Mouse (Mus musculus) Patski (cell line): ENCODE measurements at regions not wholly inside any gene's neighbourhood (a gene's known extent, or its start where the extent isn't known, plus 50 kb on each side); places are given as distances from the start of the nearest gene placed in this dataset.

ENCODE experiments used
- ATAC-seq: fragments of 100-300 bp; one replicate; pipeline ENCODE4 v1.8.0; 2021
- CTCF ChIA-PET: fragments of 350-600 bp; sonication (Branson Sonifier 250); formaldehyde crosslinking; loops from one replicate; lab custom pipeline; 2022; ENCODE audit warnings: inconsistent platforms; lab: Charles Lee
- POLR2A ChIA-PET: fragments of 350-600 bp; sonication (Branson Sonifier 250); formaldehyde crosslinking; loops from one replicate; lab custom pipeline; 2022; ENCODE audit warnings: antibody characterized with exemption, inconsistent platforms; lab: Charles Lee
- DNase-seq: peaks from one replicate; pipeline ENCODE4 v3.0.0-alpha.2; 2011; ENCODE audit warnings: low read depth, low spot score
- H3K27me3 ChIP-seq: fragments of 371-371 bp; one replicate; pipeline ENCODE4 v1.5.1; 2021
- CTCF ChIP-seq: fragments of 100-300 bp; IDR thresholded peaks from one replicate; pipeline ENCODE4 v1.5.1; 2021
- in situ Hi-C: fragments of 300-500 bp; cut with MboI; formaldehyde crosslinking; loops from 3 replicates; pipeline ENCODE4 v1.11.1; 2018; ENCODE audit warnings: low pct_unique_long_range_greater_than_20kb, mixed read lengths

DNA sequence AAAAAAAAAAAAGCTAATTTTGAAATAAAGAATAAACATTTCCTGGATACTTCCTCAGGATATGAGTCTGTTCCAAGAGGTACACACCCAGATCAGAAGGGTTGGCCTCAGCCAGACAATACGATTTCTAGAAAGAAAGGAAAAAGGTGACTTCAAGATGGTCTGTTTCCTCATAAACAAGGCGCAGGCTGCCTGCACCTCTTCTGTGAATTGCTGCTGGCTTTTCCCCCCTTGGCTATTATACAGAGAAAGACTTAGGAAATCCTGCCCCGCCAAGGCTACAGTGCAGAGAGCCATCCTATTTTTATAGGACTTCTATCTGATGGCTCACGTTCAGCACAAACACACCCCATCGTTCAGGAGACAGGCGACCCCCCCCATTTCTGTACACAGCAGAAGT, 204.8 kb upstream of the Mgmt start:
- in situ Hi-C loops: no loop called here
- POLR2A ChIA-PET: no interaction called here
- CTCF ChIA-PET: no interaction called here
- TF ChIP-seq CTCF: no peak
- DNase-seq: no peak
- H3K27me3 ChIP-seq: no peaks in the 10 kb centered on the region
- no peak for ATAC-seq

DNA sequence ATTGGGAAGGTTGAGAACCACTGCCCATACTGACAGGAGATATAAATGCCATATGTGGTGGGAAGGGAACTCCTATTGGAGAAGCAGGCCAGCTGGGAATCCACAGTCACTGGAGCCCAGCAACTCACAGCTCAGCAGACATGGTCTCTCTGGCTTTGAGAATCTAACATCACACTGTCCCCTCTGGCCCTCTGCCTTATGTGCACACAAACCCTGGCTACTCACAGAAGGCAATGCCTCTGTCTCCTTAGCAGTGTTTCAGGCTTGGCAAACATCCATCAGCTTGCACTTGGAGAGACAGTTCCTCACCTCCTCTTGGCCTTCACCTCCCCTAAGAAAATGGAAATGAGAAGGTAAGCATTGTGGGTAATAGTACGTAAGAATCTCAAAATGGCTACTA, 188.2 kb upstream of the Mgmt start:
- DNase-seq: no peak
- no peaks in the 10 kb centered on the region for H3K27me3 ChIP-seq
- CTCF ChIA-PET: no interaction called here
- POLR2A ChIA-PET: no interaction called here
- TF ChIP-seq CTCF: no peak
- in situ Hi-C loops: no loop called here
- no peak for ATAC-seq

DNA sequence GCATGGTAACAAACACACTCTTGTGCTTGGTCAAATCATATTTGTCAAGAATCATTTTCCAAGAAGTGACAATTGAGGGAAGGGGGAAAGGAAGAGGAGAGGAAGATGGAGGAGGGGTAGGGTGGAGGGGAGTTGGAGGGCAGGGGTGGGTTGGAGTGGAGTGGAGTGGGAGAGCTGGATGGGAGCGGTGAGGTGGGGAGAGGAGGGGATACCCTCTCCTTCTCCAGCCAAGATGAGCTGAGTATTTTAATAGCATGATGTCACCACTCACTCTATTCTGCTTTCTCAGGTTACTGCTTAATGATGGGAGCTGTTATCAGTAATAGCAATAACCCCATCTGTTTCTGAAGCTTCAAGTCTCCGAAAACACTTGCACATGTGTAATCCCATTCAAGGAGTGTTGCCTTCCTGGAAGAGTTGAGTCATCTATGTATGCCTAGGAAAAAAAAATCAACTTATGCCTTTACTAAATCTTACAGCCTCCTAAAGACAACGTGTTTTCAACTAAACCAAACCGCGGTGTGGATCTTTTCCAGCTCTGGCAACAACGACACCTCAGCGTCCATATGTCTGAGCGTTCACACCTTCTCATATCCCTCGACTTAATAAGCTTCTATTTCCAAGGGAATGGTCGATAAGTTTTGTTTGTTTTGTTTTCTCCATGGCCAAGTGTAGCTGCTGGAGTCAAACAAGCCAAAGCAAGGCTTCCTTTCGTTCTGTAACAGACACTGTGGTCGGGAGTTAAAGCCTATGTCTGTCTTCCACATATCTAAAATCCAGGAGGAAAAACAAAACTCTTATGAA, 187.0 kb upstream of the Mgmt start:
- H3K27me3 ChIP-seq: no peaks in the 10 kb centered on the region
- no peak for ATAC-seq
- no peak for TF ChIP-seq CTCF
- in situ Hi-C loops: no loop called here
- POLR2A ChIA-PET: no interaction called here
- CTCF ChIA-PET: no interaction called here
- no peak for DNase-seq

DNA sequence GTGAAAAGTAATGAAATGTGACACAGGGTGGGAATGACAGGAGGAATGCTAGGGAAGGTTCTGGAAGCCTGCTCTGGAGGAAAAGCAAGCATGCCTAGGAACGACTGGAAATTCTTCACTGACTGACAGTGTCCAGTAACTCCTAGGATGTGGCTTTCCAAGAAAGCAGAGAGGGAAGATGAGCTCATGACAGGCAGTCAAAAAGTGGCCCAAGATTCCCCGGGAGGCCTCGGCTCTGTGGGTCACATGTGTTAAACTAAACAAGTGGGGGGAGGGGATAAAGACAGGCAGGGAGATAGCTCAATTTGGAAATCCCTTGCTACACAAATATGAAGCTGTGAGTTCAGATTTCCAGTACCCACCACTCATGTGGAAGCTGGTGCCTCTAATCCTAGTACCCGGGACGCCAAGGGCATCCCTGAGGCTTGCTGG, 186.4 kb upstream of the Mgmt start:
- no peak for TF ChIP-seq CTCF
- H3K27me3 ChIP-seq: no peaks in the 10 kb centered on the region
- ChIA-PET POLR2A (no interaction called here), CTCF (no interaction called here)
- ATAC-seq (no peak), DNase-seq (no peak)
- in situ Hi-C loops: no loop called here

DNA sequence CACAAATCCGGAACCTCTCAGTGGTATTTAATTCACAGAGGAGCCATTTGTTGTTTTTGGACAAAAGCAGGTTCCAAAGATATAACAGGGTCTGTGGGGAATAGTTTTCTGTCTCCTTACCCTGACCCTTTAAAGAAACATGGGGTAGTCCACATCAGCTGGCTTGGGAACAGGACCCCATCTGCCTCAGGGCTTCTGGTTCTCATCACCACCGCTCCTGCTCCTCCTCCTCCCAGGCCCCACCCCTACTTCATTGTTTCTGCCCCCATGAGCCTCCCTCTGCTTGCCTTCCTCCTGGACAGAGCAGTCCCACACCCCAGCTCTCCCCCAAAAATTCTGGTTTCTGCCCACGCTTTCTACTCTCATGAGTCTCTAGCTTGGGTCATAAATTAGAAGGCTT, 183.8 kb upstream of the Mgmt start:
- no peaks in the 10 kb centered on the region for H3K27me3 ChIP-seq
- in situ Hi-C loops: no loop called here
- POLR2A ChIA-PET: no interaction called here
- no peak for DNase-seq
- no peak for ATAC-seq
- CTCF ChIA-PET: no interaction called here
- no peak for TF ChIP-seq CTCF

DNA sequence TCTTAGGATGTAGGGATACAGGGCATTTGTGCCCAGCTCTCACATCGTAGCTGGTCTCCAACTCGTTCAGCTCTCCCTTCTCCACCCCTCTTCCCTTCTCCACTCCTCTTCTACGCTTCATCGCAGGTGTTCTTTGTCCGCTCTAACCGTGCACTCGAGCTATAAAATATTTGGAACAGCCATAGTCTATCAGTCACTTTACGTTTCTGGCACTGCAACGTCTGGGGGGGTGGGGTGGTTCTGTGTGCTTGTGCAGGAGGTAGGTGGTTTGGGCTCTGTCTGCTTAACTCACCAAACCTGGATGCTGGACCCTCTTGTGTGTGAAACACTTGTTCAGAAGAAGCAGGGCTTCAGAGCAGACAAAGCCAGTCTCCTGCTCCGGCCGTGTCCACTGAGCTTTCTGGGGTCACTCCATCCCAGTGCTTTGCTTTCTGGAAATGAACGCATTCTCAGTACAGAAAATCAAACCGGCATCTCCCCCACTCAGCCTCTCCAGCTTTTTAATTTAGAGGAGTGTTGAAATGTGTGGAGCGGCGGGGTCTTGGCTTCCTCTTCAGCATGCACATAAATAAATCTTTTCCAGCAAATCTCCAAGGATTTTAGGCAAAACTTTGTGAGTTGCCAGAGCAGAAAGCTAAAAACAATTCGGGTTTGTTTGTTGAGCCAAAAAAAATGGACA, 181.3 kb upstream of the Mgmt start:
- DNase-seq: no peak
- POLR2A ChIA-PET: no interaction called here

DNA sequence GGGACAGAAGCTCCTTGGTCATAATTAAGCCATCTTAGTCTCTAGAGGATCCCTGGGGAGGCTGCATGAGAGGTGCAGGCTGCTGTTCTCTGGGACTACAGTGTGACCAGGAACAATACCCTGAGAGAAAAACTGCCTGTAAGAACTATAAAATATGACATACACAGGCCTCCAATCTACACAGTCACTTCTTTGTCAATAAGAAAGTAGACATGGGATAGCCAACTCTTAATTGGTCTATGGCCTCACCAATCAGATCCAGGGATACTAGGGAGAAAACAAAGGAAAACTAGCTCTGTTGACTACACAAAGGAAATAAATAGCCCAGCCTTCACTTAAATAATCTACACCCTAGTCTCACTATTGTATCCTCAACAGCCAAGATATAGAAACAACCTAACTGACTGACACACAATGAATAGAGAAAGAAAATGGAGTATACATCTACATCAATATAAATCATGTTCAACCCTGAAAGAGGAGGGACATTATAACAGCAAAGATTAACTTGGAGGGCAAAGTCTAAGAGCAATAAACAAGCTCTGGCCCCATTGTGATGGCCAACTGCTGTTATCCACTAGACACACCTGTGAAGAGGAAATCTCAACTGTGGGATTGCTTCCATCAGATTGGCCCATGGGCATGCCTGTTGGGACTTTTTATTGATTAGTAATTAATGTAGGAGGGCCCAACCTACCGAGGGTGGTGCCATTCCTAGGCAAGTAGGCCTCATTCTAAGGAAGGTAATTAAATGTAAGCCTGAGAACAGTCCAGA, 166.6 kb upstream of the Mgmt start:
- in situ Hi-C loops: no loop called here
- ATAC-seq (no peak), DNase-seq (no peak)
- CTCF ChIA-PET: interaction anchor here (1.7 kb wide), 1 partner anchor 12 kb away, joined by 4 read pairs; no protein-coding TSS in a partner anchor
- POLR2A ChIA-PET: no interaction called here
- no peaks in the 10 kb centered on the region for H3K27me3 ChIP-seq
- no peak for TF ChIP-seq CTCF

More for the DNA sequence above, 181.3 kb upstream of the Mgmt start:
- TF ChIP-seq CTCF: no peak
- ATAC-seq: no peak
- CTCF ChIA-PET: no interaction called here
- in situ Hi-C loops: no loop called here
- no peaks in the 10 kb centered on the region for H3K27me3 ChIP-seq

DNA sequence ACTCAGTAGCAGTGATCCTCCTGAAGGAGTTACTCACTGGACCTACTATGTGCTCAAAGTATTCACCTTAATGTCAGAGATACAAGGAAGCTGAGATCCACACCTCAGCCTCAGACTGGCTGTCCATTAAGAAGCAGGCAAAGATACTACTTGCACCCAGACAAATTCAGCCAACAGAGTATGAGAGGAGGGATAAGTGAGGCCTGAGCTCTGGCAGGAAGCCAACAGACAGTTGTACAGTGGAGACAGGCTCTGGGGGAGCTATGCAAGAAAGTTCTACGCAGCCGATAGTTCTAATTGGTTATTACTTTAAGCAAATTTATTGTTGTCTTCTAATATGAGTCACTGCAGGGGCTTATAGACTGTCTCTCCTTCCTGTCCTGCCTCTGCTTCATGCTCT, 152.2 kb upstream of the Mgmt start:
- in situ Hi-C loops: no loop called here
- no peak for ATAC-seq
- ChIA-PET POLR2A (no interaction called here), CTCF (no interaction called here)
- no peak for DNase-seq
- peaks cover 7% of the 10 kb centered on the region for H3K27me3 ChIP-seq
- no peak for TF ChIP-seq CTCF

DNA sequence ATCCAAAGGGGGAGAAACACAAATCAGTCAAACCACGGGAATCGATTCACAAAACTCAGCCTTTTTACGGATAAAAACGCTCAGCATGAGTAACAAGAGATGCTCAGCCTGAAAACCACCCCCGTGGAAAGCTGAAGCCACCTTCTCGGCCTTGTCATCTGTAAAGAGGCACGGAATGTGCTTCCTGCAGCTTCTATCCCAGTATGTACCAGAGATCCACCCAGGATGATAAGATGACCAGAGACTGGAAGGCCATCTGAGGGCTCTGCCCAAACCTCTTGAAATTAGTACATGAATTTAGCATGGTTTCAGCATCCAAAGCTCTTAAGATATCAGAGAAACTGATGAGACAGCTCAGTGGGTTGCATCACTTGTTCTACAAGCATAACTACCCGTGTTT, 149.0 kb upstream of the Mgmt start:
- H3K27me3 ChIP-seq: no peaks in the 10 kb centered on the region
- ATAC-seq: no peak
- in situ Hi-C loops: no loop called here
- ChIA-PET CTCF (no interaction called here), POLR2A (no interaction called here)
- TF ChIP-seq CTCF: no peak
- no peak for DNase-seq

DNA sequence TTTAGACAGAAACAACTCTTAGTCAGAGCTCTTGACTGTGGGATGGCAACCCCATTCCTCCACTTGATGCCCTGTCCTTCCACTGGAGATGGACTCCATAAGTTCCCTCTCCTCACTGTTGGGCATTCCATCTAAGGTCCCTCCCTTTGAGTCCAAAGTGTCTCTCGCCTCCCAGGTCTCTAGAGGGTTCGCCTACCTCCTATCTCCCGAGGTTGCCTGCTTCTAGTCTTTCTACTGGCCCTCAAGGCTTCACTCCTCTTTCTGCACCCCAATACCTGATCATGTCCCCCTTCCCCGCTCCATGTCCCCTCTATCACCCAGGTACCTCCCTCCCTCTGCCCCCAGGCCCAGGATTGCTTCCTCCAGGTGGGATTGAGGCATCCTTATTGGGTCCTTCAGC, 142.9 kb upstream of the Mgmt start:
- CTCF ChIA-PET: no interaction called here
- POLR2A ChIA-PET: no interaction called here
- H3K27me3 ChIP-seq: no peaks in the 10 kb centered on the region
- DNase-seq: no peak
- in situ Hi-C loops: no loop called here
- TF ChIP-seq CTCF: no peak
- no peak for ATAC-seq

DNA sequence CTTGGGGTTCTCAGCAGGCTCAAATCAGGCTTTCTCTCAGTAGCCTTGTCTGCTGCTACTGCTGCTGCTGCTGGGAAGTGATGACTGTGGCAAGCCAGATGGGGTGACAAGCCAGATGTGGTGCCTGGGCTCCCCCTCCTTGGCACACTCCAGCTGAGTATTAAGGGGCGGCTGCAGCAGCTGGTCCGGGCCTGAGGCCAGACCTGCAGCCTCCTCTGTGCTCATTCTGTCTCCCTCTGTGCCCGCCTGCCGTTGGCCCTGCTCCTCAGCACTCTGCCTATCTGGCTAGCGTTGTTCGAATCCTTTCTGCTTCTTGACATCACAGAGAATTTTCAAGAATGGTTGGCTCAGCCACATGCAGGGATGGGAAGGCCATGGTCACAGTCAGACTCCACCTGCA, 139.6 kb upstream of the Mgmt start:
- no peak for ATAC-seq
- no peaks in the 10 kb centered on the region for H3K27me3 ChIP-seq

More for the DNA sequence above, 139.6 kb upstream of the Mgmt start:
- no peak for DNase-seq
- ChIA-PET CTCF (no interaction called here), POLR2A (no interaction called here)
- in situ Hi-C loops: no loop called here
- no peak for TF ChIP-seq CTCF
